ENCODE assay signal across 13 mouse cellular contexts in genomic region chr8:64826461-64826860, GRCm38 (mm10). TPM values are rescaled to one million over a fixed set of nuclear protein-coding genes. Genes with fewer than 3 reads are reported as not detected.
DNase-seq lines count a peak whose midpoint lies in the region; TF ChIP-seq lines count a peak whose summit lies in the region.
"Had no signal": no experiment of that assay in that cellular context is flagged by ENCODE, and none has a peak within 500 bp of the region (broad histone marks: within the 10 kb centered on the region; RNA-seq: fewer than 3 reads in every experiment).

No protein-coding gene starts in this region.

- no peak overlapping the region for H3K4me3 ChIP-seq in layer of hippocampus, adult 2 months
- H3K4me3 ChIP-seq: embryonic facial prominence, embryonic 15.5 days; megakaryocyte, embryonic 14.5 days had no signal

- peak overlapping the region; percentile 69; the same call in 1 of the 2 replicates for H3K27ac ChIP-seq in layer of hippocampus, adult 2 months
- H3K27ac ChIP-seq: embryonic facial prominence, embryonic 15.5 days had no signal

- no peak for TF ChIP-seq CTCF in layer of hippocampus, adult 2 months (conservative IDR thresholded peaks at IDR 0.05)

- no peak for DNase-seq in layer of hippocampus, adult 2 months (ENCODE audit: low spot score in 2 of 2)
- DNase-seq in layer of hippocampus, postnatal 36 days: no peak
- peak; percentile 41 to 54 for DNase-seq in CD8-positive naive resting alpha-beta T cell, adult 2 months (ENCODE audit: low read depth in 2 of 2, low spot score in 2 of 2)
- peak; percentile 93 for DNase-seq in adrenal gland, adult 2 months
- DNase-seq in kidney, postnatal 36 days: peak; percentile 33 to 40
- DNase-seq in spleen, postnatal 4 days (ENCODE audit: low spot score in 2 of 2): no peak
- DNase-seq in cerebellum, adult 18-20 months: no peak
- DNase-seq: cerebellum, adult 2 months; gastrocnemius, postnatal 25 days; layer of hippocampus, adult 9-11 months; thymus, adult 18-20 months had no signal

RNA-seq across cellular contexts. Expression of gene Klhl2, which starts 23.4 kb away (rescaled TPM):
- total RNA-seq in layer of hippocampus, adult 2 months (2021): 100 to 1,000 TPM; 303 to 323 TPM
- total RNA-seq in layer of hippocampus, postnatal 36 days (2021): 100 to 1,000 TPM; 321 to 328 TPM
- 10 to 100 TPM; 72.8 to 86.4 TPM for total RNA-seq in adrenal gland, adult 2 months (2021)
- polyA plus RNA-seq in adrenal gland, adult 2 months (2012; rRNA removed): 13.4 and 13.8 TPM in 2 replicates

Comparison
In these comparisons a context has a peak if more than half of its experiments do, and no peak if none do; other contexts are left out.
1. DNase-seq: peak in CD8-positive naive resting alpha-beta T cell, adult 2 months (2 of 2), adrenal gland, adult 2 months (single experiment) and kidney, postnatal 36 days (2 of 2); none in layer of hippocampus, adult 2 months (0 of 2), layer of hippocampus, postnatal 36 days (0 of 2), spleen, postnatal 4 days (0 of 2) and cerebellum, adult 18-20 months (0 of 2).